Mouse (Mus musculus) ES-E14 (cell line): Measurements from ENCODE around the gene Dctn1. TPM values are rescaled to one million over a fixed set of nuclear protein-coding genes. Genes with fewer than 3 reads are reported as not detected.

ENCODE experiments used
- DNase-seq: peaks from one replicate; pipeline ENCODE4 v3.0.0-alpha.2; 2013; ENCODE audit warnings: low read depth, low spot score
- H3K27ac ChIP-seq: 2 replicates; pipeline ENCODE4 v1.5.1; 2012; ENCODE audit warnings: low read depth, mild to moderate bottlenecking, low read length, moderate library complexity, mixed read lengths; ENCODE audit not compliant: poor library complexity, insufficient read depth, severe bottlenecking
- H3K36me3 ChIP-seq: 2 replicates; pipeline ENCODE4 v1.6.1; 2012; ENCODE audit warnings: mild to moderate bottlenecking, low read length, moderate library complexity, mixed read lengths; ENCODE audit not compliant: control insufficient read depth, poor library complexity, insufficient read depth, severe bottlenecking
- H3K4me1 ChIP-seq, 2 experiments: fragments of 150-350 bp in 1 of 2; sonication (generic) in 1 of 2; 2 replicates each; pipeline ENCODE4 v1.6.1; 2012; ENCODE audit warnings: low read length in 2 of 2, mild to moderate bottlenecking in 1 of 2, mixed read lengths in 1 of 2; ENCODE audit not compliant: control insufficient read depth in 2 of 2, insufficient read depth in 2 of 2, poor library complexity in 1 of 2
- H3K4me3 ChIP-seq, 2 experiments: fragments of 150-350 bp in 1 of 2; sonication (generic) in 1 of 2; 2 replicates each; pipeline ENCODE4 v1.5.1; 2012; ENCODE audit warnings: low read length in 2 of 2, low read depth in 1 of 2, mild to moderate bottlenecking in 1 of 2, mixed read lengths in 1 of 2; ENCODE audit not compliant: insufficient read depth in 1 of 2, poor library complexity in 1 of 2, severe bottlenecking in 1 of 2
- H3K9ac ChIP-seq: 2 replicates; pipeline ENCODE4 v1.6.1; 2012; ENCODE audit warnings: low read depth, mild to moderate bottlenecking, low read length, mixed read lengths; ENCODE audit not compliant: poor library complexity, insufficient read depth, severe bottlenecking
- H3K9me3 ChIP-seq: fragments of 150-350 bp; sonication (generic); 2 replicates; pipeline ENCODE4 v1.6.1; 2012; ENCODE audit warnings: low read depth, mild to moderate bottlenecking, low read length; ENCODE audit not compliant: control insufficient read depth, insufficient read depth
- CHD2 ChIP-seq: IDR thresholded peaks from 2 replicates; pipeline ENCODE4 v1.6.1; 2014; ENCODE audit warnings: mild to moderate bottlenecking, low read depth, low read length, inconsistent platforms
- HCFC1 ChIP-seq: IDR thresholded peaks from 2 replicates; pipeline ENCODE4 v1.6.1; 2012; ENCODE audit warnings: low read length, inconsistent platforms, borderline replicate concordance; ENCODE audit not compliant: insufficient read depth
- MAFK ChIP-seq: IDR thresholded peaks from 2 replicates; pipeline ENCODE4 v1.6.1; 2014; ENCODE audit warnings: mild to moderate bottlenecking, low read depth, low read length, inconsistent platforms; ENCODE audit not compliant: insufficient read depth
- ZC3H11A ChIP-seq: IDR thresholded peaks from 2 replicates; pipeline ENCODE4 v1.6.1; 2012; ENCODE audit warnings: low read depth, mild to moderate bottlenecking, inconsistent platforms, low read length, borderline replicate concordance
- ZNF384 ChIP-seq: IDR thresholded peaks from 2 replicates; pipeline ENCODE4 v1.6.1; 2012; ENCODE audit warnings: low read depth, low read length, inconsistent platforms
- in situ Hi-C, 2 experiments: fragments of 600-800 bp; cut with MboI; formaldehyde crosslinking; loops; one replicate each; pipeline ENCODE4 v1.15.1; 2025; ENCODE audit warnings: low sequenced_read_pairs in 2 of 2, inconsistent platforms in 1 of 2; ENCODE audit not compliant: unreplicated experiment in 2 of 2
- total RNA-seq: library from RNA; depleted of rRNA; stranded (reverse); fragments of 300-350 nt; gene quantifications from 2 replicates; pipeline ENCODE4 v1.2.3, GENCODE M21; 2012

The Dctn1 gene
- total RNA-seq, 1 experiment: 40.6 TPM

DNA sequence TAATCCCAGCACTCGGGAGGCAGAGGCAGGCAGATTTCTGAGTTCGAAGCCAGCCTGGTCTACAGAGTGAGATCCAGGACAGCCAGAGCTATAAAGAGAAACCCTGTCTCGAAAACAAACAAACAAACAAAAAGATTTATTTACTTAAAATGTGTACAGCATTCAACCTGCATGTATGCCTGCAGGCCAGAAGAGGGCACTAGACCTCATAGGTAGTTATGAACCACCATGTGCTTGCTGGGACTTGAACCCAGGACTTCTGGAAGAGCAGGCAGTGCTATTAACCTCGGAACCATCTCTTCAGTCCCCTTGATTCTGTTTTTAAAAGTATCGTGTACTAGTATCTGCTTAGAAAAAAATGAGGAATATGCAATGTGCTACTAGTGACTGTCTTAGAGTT is 38.3 kb upstream of the Dctn1 start:
- DNase-seq: no peak
- no peaks in the 10 kb centered on the region for H3K9me3 ChIP-seq
- no peak for TF ChIP-seq ZC3H11A
- TF ChIP-seq CHD2: no peak
- no peak for TF ChIP-seq HCFC1
- no peak for TF ChIP-seq MAFK
- no peak for TF ChIP-seq ZNF384
- H3K4me1 ChIP-seq: peaks cover 0 to 2% of the 10 kb centered on the region in 2 experiments; a peak in 2 of 4 replicates
- no peak overlapping the region for H3K9ac ChIP-seq
- in situ Hi-C loops: no loop called here
- H3K4me3 ChIP-seq: no peak overlapping the region
- H3K27ac ChIP-seq: no peak overlapping the region
- no peaks in the 10 kb centered on the region for H3K36me3 ChIP-seq

DNA sequence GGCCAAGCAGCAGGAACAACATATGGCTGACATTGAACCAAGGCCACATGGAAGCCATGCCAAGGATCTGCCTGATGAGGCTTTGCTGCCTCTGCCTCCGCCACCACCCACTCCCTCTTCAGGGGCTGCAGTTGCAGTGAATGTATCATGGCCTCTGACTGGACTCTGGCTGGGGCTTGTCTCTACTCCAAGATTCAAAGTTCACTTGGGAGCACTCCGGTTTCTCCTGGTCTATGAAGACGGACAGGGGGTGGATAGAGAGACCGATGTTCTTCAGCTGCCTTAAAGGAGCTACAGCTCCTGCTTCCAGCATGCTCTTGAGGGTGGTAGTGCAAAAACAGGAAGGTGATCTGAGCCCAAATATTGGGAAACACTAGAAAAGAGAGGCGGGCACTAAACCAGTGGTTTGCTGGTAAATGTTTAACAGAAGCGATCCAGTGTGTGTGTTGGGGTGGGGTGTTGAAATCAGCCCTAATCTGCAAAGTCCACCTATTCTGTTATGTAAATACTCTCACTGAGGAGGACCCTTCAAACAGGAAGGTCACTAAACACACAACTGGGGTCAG is 34.2 kb upstream of the Dctn1 start:
- Histone ChIP-seq H3K4me1 (peaks cover 0 to 3% of the 10 kb centered on the region in 2 experiments; a peak in 2 of 4 replicates), H3K9ac (no peak overlapping the region), H3K27ac (no peak overlapping the region), H3K36me3 (no peaks in the 10 kb centered on the region), H3K4me3 (no peak overlapping the region), H3K9me3 (no peaks in the 10 kb centered on the region)
- in situ Hi-C loops: no loop called here
- TF ChIP-seq ZNF384 (no peak), ZC3H11A (no peak), HCFC1 (no peak), CHD2 (no peak), MAFK (no peak)
- no peak for DNase-seq

DNA sequence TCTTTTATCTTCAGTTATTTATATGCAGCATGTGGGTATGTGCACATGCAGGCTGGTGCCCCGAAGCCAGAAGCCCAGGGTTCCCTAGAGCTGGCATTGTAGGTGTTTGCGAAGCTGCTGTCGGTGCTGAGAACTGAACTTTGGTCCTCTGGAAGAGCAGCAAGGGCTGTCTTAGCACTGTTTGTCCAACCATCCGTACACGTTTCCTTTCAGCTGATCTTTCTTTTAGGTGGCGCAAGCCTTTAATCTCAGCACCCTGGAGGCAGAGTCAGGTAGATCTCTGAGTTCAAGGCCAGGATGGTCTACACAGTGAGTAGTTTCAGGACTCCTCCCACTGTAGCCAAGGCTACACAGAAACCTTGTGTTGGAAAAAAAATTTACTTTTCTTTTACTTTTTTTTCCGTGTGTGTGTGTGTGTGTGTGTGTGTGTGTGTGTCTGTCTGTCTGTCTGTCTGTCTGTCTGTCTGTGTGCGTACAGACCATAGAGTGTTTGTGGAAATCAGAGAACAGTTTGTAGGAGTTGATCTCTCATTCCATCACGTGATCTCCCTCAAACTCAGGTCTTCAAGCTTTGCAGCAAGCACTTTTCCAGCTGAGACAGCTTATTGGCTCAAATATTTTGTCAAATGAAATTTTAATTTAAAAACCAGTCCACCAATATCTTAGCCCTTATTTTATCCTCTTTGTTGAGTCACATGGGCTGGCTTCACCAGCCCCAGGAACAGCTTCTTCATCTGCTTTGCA is 33.4 kb upstream of the Dctn1 start:
- Histone ChIP-seq H3K27ac (no peak overlapping the region), H3K36me3 (no peaks in the 10 kb centered on the region), H3K4me3 (no peak overlapping the region), H3K9ac (no peak overlapping the region), H3K9me3 (no peaks in the 10 kb centered on the region), H3K4me1 (peaks cover 0 to 3% of the 10 kb centered on the region in 2 experiments; a peak in 2 of 4 replicates)
- TF ChIP-seq ZNF384 (no peak), HCFC1 (no peak), ZC3H11A (no peak), CHD2 (no peak), MAFK (no peak)
- in situ Hi-C loops: no loop called here
- DNase-seq: no peak

DNA sequence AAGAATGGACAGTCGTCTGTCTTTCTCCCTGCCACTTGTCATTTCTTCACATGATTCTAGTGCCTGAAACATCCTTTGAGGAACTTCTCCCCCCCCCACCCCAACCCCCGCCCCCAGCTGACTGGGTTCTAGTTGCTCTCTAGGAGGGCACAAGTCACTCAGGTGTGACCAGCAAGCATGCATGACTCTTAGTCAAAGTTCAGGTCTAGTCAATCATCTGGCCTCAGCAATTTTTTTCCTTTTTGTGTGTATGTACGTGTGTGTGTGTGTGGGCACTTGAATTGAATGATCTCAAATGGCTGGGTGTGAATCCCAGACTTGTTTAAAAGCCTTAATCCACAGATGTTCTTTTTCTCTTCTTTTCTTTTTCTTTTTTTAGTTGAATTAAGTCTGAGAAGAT is 31.5 kb upstream of the Dctn1 start:
- Histone ChIP-seq H3K4me1 (peaks cover 3 to 10% of the 10 kb centered on the region in 2 experiments; a peak in 2 of 4 replicates), H3K4me3 (no peak overlapping the region), H3K9ac (no peak overlapping the region), H3K27ac (no peak overlapping the region), H3K36me3 (no peaks in the 10 kb centered on the region), H3K9me3 (no peaks in the 10 kb centered on the region)
- no peak for DNase-seq
- in situ Hi-C loops: no loop called here
- TF ChIP-seq MAFK (no peak), HCFC1 (no peak), ZNF384 (no peak), CHD2 (no peak)
